Comparison of ENCODE assay signal across 21 mouse cellular contexts in genomic region chr9:65514851-65515261, GRCm38 (mm10). TPM values are rescaled to one million over a fixed set of nuclear protein-coding genes. Genes with fewer than 3 reads are reported as not detected.
DNase-seq lines count a peak whose midpoint lies in the region; ATAC-seq and TF ChIP-seq lines count a peak whose summit lies in the region.
"Had no signal": no experiment of that assay in that cellular context is flagged by ENCODE, and none has a peak within 500 bp of the region (broad histone marks: within the 10 kb centered on the region; RNA-seq: fewer than 3 reads in every experiment).

No protein-coding gene starts in this region.

- no peak overlapping the region for H3K9ac ChIP-seq in lung, embryonic 14.5 days
- H3K9ac ChIP-seq in hindbrain, postnatal 0 days (replicated peaks; ENCODE audit: low read length), result no peak overlapping the region
- H3K9ac ChIP-seq: heart, embryonic 12.5 days; limb, embryonic 12.5 days; liver, embryonic 15.5 days; neural tube, embryonic 13.5 days had no signal

- DNase-seq in lung, embryonic 14.5 days, result no peak
- DNase-seq in lung, postnatal 36 days, result no peak
- peak; percentile 55 for DNase-seq in cerebellum, adult 11 months
- peak; percentile 77 to 90 for DNase-seq in cerebellum, postnatal 10 days
- DNase-seq in hindbrain, postnatal 0 days (ENCODE audit: low spot score), result peak; percentile 73
- no peak for DNase-seq in kidney, adult 18-20 months
- DNase-seq in ovary, postnatal 14 days (ENCODE audit: low spot score), result no peak
- DNase-seq: adrenal gland, postnatal 10 days; gastrocnemius, postnatal 36 days; heart, postnatal 4 days; kidney, adult 2 months; lung, postnatal 14 days had no signal

- 32% methylated on average over 3 of the region's 3 CpGs for WGBS in lung, embryonic 14.5 days
- WGBS in hindbrain, postnatal 0 days, result 35% methylated on average over 3 of the region's 3 CpGs

- H3K36me3 ChIP-seq in lung, embryonic 14.5 days (ENCODE audit: insufficient read depth), result no peaks in the 10 kb centered on the region
- H3K36me3 ChIP-seq in hindbrain, postnatal 0 days (ENCODE audit: insufficient read depth, low read length), result no peaks in the 10 kb centered on the region
- H3K36me3 ChIP-seq: heart, embryonic 12.5 days; limb, embryonic 12.5 days; liver, embryonic 15.5 days; neural tube, embryonic 13.5 days had no signal

- H3K4me2 ChIP-seq in lung, embryonic 14.5 days, result no peak overlapping the region
- H3K4me2 ChIP-seq in hindbrain, postnatal 0 days (ENCODE audit: low read depth, low read length), result no peak overlapping the region
- H3K4me2 ChIP-seq: heart, embryonic 12.5 days; limb, embryonic 12.5 days; liver, embryonic 15.5 days; neural tube, embryonic 13.5 days had no signal

- H3K27ac ChIP-seq in lung, embryonic 14.5 days (ENCODE audit: low read depth), result no peak overlapping the region
- peak overlapping the region; percentile 34 for H3K27ac ChIP-seq in hindbrain, postnatal 0 days
- H3K27ac ChIP-seq: limb, embryonic 12.5 days; liver, embryonic 15.5 days; neural tube, embryonic 13.5 days had no signal

- no peaks in the 10 kb centered on the region for H3K4me1 ChIP-seq in lung, embryonic 14.5 days (ENCODE audit: insufficient read depth)
- no peaks in the 10 kb centered on the region for H3K4me1 ChIP-seq in hindbrain, postnatal 0 days (ENCODE audit: insufficient read depth, low read length)
- H3K4me1 ChIP-seq: liver, embryonic 15.5 days had no signal

- H3K4me3 ChIP-seq in lung, embryonic 14.5 days (ENCODE audit: low read depth, low read length), result no peak overlapping the region
- H3K4me3 ChIP-seq in hindbrain, postnatal 0 days (ENCODE audit: low read length), result no peak overlapping the region
- H3K4me3 ChIP-seq: erythroblast, embryonic 14.5 days; heart, embryonic 12.5 days; limb, embryonic 12.5 days; liver, embryonic 15.5 days; neural tube, embryonic 13.5 days had no signal

- H3K27me3 ChIP-seq in lung, embryonic 14.5 days (ENCODE audit: insufficient read depth, low read length), result no peaks in the 10 kb centered on the region
- no peaks in the 10 kb centered on the region for H3K27me3 ChIP-seq in hindbrain, postnatal 0 days (ENCODE audit: insufficient read depth, low read length)
- H3K27me3 ChIP-seq: limb, embryonic 12.5 days; neural tube, embryonic 13.5 days had no signal

- TF ChIP-seq CTCF in lung, embryonic 14.5 days (IDR thresholded peaks at IDR 0.05; ENCODE audit: low read depth), result no peak
- no peak for TF ChIP-seq CTCF in hindbrain, postnatal 0 days (IDR thresholded peaks at IDR 0.05; ENCODE audit: low read depth)

- ATAC-seq in lung, embryonic 14.5 days (ENCODE audit: insufficient read depth), result peak; percentile 47; the same call in 1 of the 2 replicates
- peak; percentile 82 for ATAC-seq in hindbrain, postnatal 0 days
- ATAC-seq in inflammation-experienced regulatory T-cells, adult 6 months, result no peak

- no peaks in the 10 kb centered on the region for H3K9me3 ChIP-seq in lung, embryonic 14.5 days (ENCODE audit: low read depth, low read length)
- no peaks in the 10 kb centered on the region for H3K9me3 ChIP-seq in hindbrain, postnatal 0 days (ENCODE audit: low read length)
- H3K9me3 ChIP-seq: heart, embryonic 12.5 days; limb, embryonic 12.5 days; liver, embryonic 15.5 days; neural tube, embryonic 13.5 days had no signal

RNA-seq across cellular contexts. Expression of gene Ankdd1a, which starts 5.1 kb away (rescaled TPM):
- 0.12 TPM in 1 of 2 replicates, not detected in the other for polyA plus RNA-seq in lung, embryonic 14.5 days (2014; fragmentation: Nextera tagmentation; extraction: Ambion mirVana)
- total RNA-seq in hindbrain, postnatal 0 days (2014; rRNA removed), result 3.7 and 5.9 TPM in 2 replicates
- polyA plus RNA-seq in hindbrain, postnatal 0 days (2015; fragmentation: Nextera tagmentation; extraction: Ambion mirVana), result 0.81 and 1.2 TPM in 2 replicates
- polyA plus RNA-seq in inflammation-experienced regulatory T-cells, adult 6 months (2017; shearing (Covaris generic)), result not detected
- total RNA-seq: ES-E14; gastrocnemius, postnatal 36 days; heart, postnatal 4 days had no signal
- polyA plus RNA-seq: erythroblast, embryonic 14.5 days; heart, embryonic 12.5 days; limb, embryonic 12.5 days; liver, embryonic 15.5 days; small intestine, adult 2 months; stomach, embryonic 14.5 days had no signal

RNA-seq across cellular contexts. Expression of gene Spg21, which starts 54.1 kb away (rescaled TPM):
- polyA plus RNA-seq in lung, embryonic 14.5 days (2014; fragmentation: Nextera tagmentation; extraction: Ambion mirVana), result 92.8 and 107 TPM in 2 replicates
- 71.6 and 72.1 TPM in 2 replicates for total RNA-seq in hindbrain, postnatal 0 days (2014; rRNA removed)
- polyA plus RNA-seq in hindbrain, postnatal 0 days (2015; fragmentation: Nextera tagmentation; extraction: Ambion mirVana), result 91.9 and 99.3 TPM in 2 replicates
- polyA plus RNA-seq in inflammation-experienced regulatory T-cells, adult 6 months (2017; shearing (Covaris generic)), result 10 to 100 TPM; 37.2 to 83.3 (median 81.4) TPM

Comparison
In these comparisons a context has a peak if more than half of its experiments do, and no peak if none do; other contexts are left out.
1. DNase-seq: peak in cerebellum, adult 11 months (single experiment), cerebellum, postnatal 10 days (2 of 2) and hindbrain, postnatal 0 days (single experiment); none in lung, embryonic 14.5 days (single experiment), lung, postnatal 36 days (single experiment), kidney, adult 18-20 months (single experiment) and ovary, postnatal 14 days (single experiment).